Mouse (Mus musculus) cerebellum, adult 8-10 months (tissue): Measurements from ENCODE around the gene Slc2a8.
"Not testable (repeated sequence)": the region's sequence is repeated elsewhere in the genome, so short reads cannot be mapped to it uniquely, and the experiment has no call there.

Source experiments
- DNase-seq: peaks from one replicate; pipeline ENCODE4 v3.0.0; 2022

The Slc2a8 gene

GRCm38 (mm10) chr2:32981725-32982271 is at the start of gene Slc2a8:
TSS of gene Slc2a8 (minus strand) at chr2:32982083.
- DNase-seq, result peak; percentile 90

- no peak for DNase-seq
These were observed 43.2 kb upstream of the Slc2a8 start for GRCm38 (mm10) chr2:33025040-33025439.

- DNase-seq, result no peak
These were observed 42.7 kb upstream of the Slc2a8 start for GRCm38 (mm10) chr2:33024564-33024963.

- DNase-seq, result no peak
These were observed 41.0 kb upstream of the Slc2a8 start for GRCm38 (mm10) chr2:33022846-33023245.

GRCm38 (mm10) chr2:33018026-33018425 is 36.1 kb upstream of the Slc2a8 start:
- no peak for DNase-seq

- no peak for DNase-seq
These were observed 35.3 kb upstream of the Slc2a8 start for GRCm38 (mm10) chr2:33017191-33017590.

GRCm38 (mm10) chr2:33014877-33015276 is 33.0 kb upstream of the Slc2a8 start:
- peak; percentile 91 for DNase-seq

- not testable (repeated sequence) for DNase-seq
These were observed 27.2 kb upstream of the Slc2a8 start for GRCm38 (mm10) chr2:33009055-33009454.

GRCm38 (mm10) chr2:33005041-33005440 is 23.2 kb upstream of the Slc2a8 start:
- peak; percentile 70 for DNase-seq

- no peak for DNase-seq
These were observed 20.3 kb upstream of the Slc2a8 start for GRCm38 (mm10) chr2:33002144-33002543.

GRCm38 (mm10) chr2:32999752-33000151 is 17.9 kb upstream of the Slc2a8 start:
- DNase-seq, result no peak

GRCm38 (mm10) chr2:32997792-32998191 is 15.9 kb upstream of the Slc2a8 start:
- DNase-seq, result no peak

- DNase-seq, result no peak
These were observed 15.2 kb upstream of the Slc2a8 start for GRCm38 (mm10) chr2:32997081-32997480.

GRCm38 (mm10) chr2:32992130-32992529 is 10.2 kb upstream of the Slc2a8 start:
- DNase-seq, result no peak

GRCm38 (mm10) chr2:32990167-32990832 is 8.4 kb upstream of the Slc2a8 start:
- no peak for DNase-seq

GRCm38 (mm10) chr2:32989376-32989775 is 7.5 kb upstream of the Slc2a8 start:
- peak; percentile 53 for DNase-seq

GRCm38 (mm10) chr2:32985844-32986243 is 4.0 kb upstream of the Slc2a8 start:
- DNase-seq, result no peak

- no peak for DNase-seq
These were observed 1.7 kb upstream of the Slc2a8 start for GRCm38 (mm10) chr2:32983617-32984016.

- no peak for DNase-seq
These were observed 817 bp upstream of the Slc2a8 start for GRCm38 (mm10) chr2:32982700-32983099.

- DNase-seq, result no peak
These were observed 602 bp downstream of the Slc2a8 start for GRCm38 (mm10) chr2:32981281-32981680.

- DNase-seq, result no peak
These were observed 2.2 kb downstream of the Slc2a8 start for GRCm38 (mm10) chr2:32979675-32980074.

- no peak for DNase-seq
These were observed 3.2 kb downstream of the Slc2a8 start for GRCm38 (mm10) chr2:32978675-32979074.

- no peak for DNase-seq
These were observed 4.8 kb downstream of the Slc2a8 start for GRCm38 (mm10) chr2:32977114-32977513.

- DNase-seq, result no peak
These were observed 7.7 kb downstream of the Slc2a8 start for GRCm38 (mm10) chr2:32974216-32974615.

GRCm38 (mm10) chr2:32971235-32971634 is 10.6 kb downstream of the Slc2a8 start:
- no peak for DNase-seq
